Mouse (Mus musculus): ENCODE measurements around the gene Zkscan16.

- TF ChIP-seq CTCF (IDR thresholded peaks at IDR 0.05; ENCODE audit: extremely low read depth, insufficient read depth, insufficient read length, insufficient replicate concordance): no peak
- no peak for TF ChIP-seq POLR2A (IDR thresholded peaks at IDR 0.05; ENCODE audit: low read depth, low read length)
Observed at GRCm38 (mm10) chr4:58927661-58928060, 15.8 kb upstream of the Zkscan16 start.
